Mouse (Mus musculus) cerebellum, adult 11 months (tissue): ENCODE data around the gene Plcb2.

Source experiments
- DNase-seq: peaks from one replicate; pipeline ENCODE4 v3.0.0; 2022

The Plcb2 gene

DNA sequence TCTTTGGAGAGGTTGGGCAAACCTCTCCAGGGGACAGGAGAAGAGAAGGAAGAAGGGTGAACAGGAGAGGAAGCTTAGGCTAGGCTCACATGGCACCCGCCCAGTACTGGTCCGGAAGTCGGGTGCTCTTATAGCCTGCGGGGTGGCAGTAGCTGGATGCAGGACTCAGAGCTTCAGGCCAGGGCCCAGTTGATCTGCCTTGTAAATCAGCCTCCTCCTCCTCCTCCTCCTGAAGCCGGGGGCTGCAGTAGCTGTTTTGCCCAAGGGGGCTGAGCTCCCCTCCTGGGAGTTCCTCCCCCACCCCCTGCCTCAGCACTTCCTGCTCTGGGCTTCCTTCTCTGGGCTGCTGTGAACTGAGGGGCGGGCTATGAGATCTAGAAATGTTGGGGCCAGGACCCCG, at the start of gene Plcb2:
TSS of gene Plcb2 (minus strand) at position 102 of the 400 bp plus-strand sequence.
- no peak for DNase-seq

DNA sequence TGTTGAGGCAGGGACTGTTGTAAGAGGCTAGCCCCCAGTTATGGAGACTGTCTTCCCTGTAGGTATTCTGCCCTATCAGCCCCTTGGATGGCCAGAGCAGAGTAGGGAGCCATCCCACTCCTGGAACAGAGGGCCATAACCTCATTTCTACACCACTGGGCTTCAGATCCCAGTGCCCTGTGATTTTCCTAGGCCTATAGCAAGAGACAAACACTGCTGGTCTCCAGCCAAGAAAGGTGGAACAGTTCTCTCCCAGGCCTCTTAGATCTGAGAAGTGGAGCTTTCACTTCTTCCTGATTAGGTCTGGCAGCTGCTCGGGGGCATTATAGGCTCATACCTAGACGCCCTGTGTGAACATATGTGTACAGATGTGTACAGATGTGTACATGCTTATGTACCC, 48.1 kb upstream of the Plcb2 start:
- DNase-seq = peak; percentile 39

DNA sequence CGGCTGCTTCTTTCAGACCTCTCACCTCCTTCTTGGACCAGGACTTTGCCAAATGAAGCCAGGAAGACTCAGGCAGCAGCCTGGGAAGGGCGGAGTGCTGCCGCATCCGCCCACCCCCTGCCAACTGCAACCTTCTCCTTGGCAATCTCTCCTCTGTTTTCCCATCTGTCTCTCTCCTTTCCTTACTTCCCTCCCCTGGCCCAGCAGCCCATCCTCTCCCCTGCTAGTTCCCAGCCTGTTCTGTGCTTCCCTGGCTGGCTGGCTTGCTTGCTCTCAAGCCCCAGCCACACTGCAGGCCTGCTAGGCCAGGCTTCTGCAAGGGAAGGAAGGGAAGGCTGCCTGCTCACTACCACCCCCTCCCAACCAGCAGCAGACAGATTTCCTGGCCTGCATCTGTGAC, 47.6 kb upstream of the Plcb2 start:
- peak; percentile 70 for DNase-seq

DNA sequence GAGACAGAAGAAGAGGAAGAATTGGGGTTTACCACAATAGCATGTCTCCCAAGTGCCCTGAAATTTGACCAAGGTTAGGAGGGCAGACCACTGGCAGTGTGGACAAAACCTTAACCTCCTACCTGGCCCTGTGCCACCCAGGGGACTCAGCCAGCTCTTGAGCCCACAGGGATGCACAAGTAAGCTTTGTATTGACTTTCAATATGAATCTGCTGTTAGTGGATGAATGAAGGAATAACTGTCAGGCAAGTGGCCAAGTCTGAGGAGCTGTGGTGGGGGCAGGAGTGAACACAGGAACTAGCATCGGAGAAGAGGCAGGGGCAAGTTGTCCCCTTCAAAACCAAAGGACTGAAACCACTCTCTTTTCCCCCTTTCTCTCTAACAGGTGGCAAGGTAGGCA, 47.2 kb upstream of the Plcb2 start:
- DNase-seq = peak; percentile 50

DNA sequence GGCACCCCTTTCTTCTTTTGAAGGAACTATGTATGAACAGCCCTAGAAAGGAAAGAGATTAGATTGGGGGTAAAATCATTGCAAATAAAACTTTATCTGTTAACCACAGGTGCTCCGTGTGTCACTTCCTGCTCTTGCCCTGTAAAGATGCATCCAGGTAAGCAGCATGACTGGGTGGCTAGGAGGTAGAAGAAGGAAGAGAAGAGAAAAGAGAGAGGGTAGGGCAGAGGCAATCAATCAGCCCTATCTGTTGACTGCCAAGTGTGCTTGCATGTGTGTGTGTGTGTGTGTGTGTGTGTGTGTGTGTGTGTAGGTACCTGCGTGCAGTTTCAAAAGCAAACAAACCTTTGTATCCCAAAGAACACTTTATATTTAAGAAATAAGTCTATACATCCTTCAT, 46.3 kb upstream of the Plcb2 start:
- DNase-seq = no peak

DNA sequence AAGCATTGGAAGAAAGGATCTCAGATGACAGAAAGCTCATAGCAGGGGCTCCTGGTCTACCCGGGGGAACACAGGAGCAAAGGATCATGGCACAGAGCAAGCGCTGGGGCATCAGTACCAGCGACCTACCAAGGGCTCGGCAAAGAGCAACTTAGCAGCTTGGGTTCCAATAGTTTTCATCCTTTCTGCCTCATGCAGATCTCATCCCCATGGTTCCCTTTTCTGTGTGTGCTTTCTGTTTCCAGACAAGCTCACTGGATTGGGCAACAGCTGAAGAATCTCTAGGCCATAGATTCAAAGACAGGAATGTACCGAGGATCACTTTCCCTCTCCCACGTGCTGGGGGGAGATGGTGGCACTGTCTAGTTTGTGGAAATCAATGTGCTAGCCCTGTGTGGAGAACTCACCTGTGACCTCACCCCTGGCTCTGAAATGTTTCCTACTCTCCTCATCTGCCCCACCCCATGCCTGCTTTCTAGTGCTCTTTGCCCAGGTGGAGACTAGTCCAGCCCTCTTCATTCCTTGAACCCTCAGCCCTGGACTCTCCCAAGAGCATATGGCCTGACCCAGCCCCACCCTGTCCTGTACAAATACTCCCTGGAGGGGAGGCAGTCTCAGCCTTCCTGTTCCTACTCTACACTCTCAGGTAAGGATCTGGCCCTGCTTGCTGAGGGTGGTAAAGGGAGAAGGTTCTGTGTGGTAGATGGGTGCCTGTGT, 44.1 kb upstream of the Plcb2 start, which contains the start of gene Phgr1:
TSS of gene Phgr1 (plus strand) at position 612 of the 717 bp plus-strand sequence.
- DNase-seq = no peak

DNA sequence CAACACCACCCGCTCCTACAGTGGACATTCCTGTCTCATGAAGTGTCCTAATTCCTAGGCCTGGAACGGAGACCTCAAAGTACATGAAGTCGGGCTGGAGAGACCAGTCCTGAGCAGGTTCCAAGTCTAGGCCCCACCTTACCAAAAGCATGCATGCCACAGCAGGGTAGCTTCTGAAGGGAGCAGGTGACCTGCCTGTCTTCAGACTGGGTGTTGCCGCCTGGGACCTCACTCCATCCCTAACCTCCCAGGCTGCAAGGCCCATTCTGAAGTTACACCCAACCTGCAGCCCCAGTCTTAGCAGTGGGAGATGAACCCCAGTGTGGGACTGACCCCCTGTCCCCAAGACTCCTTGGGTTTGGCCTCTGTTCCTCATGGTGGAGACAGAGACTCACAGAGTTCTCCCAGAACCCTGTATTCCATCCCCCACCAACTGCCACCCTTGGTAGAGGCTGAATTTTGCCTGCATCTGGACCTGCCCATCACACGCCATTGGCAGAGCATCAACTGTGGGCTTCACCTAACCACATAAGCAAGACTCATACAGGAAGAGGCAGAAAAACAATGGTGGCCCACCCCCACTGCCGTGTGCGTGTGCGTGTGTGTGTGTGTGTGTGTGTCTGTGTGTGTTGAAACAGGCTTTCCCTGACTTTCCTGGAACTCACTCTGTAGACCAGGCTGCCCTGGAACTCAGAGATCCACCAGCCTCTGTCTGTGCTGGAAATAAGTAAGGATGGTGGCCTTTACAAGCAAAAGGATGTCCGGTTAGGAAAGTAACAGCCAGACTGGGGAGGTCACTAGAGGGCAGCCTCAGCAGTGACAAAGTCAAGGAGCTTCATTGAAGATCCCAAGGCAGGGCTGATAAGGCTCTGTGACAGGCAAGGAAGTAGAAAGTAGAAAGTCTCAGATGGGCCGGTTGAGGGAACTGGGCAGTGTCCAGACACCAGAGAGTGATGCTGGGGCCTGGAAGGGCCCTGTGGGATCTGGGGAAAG, 38.1 kb upstream of the Plcb2 start:
- DNase-seq = no peak

DNA sequence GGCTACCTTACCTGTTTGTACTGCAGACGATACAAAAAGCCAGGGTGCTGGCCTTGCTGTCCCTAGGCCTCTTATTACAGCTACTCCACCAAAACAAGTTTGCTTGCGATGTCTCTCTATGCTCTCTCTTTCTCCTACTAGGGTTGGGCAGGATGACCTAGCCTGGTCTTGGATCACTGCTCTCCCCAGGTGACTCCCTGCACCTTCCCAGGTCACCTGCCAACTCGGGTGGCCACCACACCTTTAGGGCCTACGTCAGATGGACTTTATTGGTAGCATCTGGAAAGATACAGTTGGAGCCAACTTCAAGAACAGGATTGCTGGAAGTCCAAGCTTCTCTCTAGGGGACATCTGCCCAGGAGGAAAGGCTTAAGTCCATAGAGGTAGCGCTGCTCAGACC, 36.6 kb upstream of the Plcb2 start:
- no peak for DNase-seq

DNA sequence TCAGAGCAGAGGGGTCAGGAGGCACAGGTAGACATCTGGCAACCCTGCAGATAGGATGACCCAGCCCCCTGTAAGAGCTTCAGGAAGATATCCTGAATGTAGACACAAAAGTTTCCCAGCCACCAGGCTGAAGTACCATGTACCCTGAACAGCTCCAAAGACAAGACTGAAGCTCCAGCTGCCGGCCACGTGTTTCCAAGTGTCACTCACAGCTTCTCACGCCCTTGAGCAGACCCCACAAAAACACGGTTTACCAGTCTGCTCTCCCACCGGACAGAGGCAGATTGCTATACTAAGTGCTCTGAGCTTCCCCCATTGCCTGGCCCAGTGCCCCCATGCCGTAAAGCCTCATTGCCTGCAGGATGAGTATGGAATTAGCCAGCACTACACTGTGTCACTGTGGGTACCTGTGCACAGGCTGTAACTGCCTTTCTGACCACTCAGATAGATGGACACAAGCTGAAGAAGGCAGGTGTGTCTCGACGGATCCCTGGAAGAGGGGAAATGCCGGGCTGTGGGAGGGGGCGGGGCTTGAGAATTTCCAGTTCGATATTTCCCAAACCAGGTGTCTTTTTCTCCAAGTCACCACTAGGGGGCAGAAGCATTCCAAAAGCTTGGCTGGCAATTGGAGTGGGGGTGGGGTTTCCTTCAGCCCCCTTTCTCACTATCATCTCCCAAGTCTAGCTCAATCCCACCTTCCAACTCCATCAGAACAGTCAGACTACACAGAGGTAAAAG, 36.0 kb upstream of the Plcb2 start:
- peak; percentile 65 for DNase-seq

DNA sequence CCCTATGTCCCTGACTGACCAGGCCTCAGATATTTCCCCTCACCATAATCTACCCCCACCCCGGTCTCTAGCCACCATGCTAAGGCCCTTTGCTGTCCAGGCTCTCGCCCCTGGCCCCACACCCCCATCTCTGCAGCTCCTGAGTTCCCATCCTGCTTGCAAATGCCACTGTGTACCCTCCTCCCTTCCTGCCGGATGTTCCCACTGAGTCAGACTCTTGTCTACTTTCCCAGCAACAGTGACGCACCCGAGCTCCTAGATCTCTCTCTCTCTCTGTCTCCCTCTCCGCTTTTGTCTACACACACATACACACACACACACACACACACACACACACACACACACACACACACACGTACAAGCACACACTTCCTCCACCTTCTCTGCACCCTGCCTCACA, 35.2 kb upstream of the Plcb2 start:
- no peak for DNase-seq

DNA sequence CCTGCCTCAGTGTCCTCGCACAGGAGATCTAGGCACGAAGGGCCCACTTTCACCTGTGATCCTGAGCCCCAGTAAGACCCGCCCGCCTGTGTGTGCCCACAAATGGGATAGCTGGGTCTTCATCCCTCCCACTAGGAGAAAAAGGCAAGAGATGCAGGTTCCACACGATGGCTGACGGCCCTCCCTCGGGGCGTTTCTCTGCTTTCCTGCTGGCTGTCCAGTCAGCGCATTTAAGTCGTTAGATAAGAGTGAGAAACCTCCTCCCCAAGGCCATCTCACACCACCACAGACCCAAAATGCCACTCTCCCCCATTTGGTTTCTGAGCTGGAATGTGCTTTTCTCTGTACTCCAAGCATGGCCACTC, 34.5 kb upstream of the Plcb2 start:
- DNase-seq = no peak

DNA sequence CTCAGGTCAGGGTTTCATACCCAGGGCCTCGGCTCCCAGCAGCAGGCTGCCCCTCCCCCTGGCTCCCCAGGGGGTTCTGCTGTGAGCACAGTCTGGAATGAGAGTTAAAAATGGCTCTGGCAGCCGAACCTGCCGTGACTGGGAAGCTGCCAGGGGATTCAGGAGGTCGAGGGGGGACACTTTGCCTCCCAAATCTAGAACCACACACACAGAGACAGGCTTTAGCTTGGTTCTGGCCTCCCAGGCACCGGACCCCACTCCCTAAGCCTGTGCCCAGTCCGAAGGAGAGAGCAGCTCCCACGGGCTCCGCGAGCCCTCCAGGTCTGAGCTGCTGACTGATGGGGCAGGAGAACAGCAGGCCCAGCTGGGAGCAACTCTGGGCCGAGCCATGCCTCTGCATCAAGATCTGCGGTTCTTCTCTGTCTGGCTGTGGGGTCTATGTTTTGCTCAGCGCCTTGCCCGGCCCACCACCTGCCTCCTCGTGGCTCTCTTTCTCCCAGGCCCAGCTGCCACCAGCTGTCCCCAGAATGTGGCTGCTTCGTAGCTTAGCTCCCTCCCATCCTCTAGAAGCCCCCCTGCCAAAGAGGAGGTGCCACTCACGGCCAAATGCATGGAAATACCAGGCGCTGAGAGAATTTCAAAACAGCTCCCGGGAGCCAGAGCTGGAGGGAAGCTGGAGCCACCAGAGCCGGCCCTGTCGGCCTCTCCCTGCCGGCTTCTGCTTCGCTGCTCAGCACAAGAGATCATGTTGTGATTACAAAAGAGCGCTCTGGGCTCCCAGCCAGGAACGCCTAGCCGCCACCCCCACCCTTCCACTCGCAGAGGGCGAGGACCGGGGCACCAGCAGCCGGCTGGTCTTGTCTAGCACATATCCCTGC, 33.9 kb upstream of the Plcb2 start, which contains the start of gene Ccdc9b:
TSS of gene Ccdc9b (minus strand) at position 756 of the 878 bp plus-strand sequence.
- peak; percentile 89 for DNase-seq

DNA sequence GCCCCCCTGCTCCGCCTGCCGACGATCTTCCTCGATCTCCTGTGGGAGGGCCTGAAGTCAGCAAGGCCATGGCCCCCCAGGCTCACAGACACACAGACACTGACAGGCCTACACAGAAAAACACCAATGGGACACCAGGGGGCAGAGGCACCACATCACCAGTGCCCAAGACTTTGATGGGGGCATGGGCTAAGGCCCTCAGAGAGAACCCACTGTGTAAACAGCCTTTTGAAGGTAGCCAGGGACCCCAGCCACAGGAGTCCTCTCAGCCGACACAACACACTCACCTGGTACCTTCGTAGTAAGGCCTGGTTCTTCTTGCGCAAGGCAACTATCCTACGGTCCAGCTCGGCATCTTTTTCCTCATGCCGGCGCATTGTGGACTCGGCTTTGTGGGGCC, 33.1 kb upstream of the Plcb2 start:
- DNase-seq = no peak

DNA sequence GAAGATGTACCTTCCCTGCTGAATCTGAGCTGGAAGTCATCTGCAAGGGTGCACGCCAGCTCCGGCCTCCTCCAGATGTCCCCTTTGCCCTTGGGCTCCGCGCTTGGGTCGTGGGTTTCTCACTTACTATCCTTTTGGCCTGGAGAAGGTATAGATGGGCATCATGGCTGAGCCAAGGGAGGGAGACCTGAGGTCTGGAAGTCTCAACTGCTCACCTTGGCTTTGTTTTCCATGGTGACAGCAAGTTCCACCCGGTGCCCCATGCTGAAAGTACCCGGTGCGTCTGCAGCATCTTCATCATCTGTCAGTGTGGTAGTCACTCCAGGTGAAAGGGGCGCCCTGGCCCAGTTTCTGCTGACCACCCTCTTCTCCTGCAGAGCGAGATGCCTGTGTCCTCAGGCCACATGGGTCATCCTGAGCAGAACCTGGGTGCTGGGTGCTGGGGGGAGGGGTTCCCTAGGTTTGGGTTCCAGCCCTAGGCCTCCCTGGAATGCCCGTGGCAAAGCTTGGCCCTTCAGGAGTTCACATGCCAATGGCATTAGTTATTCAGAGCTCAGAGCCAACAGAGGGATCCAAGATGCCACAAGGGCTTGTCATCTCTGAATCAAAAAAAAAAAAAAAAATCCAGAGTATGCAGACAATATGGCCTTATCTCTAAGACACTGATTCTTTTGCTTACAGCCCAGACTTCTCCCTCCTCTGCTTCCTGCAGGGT, 32.2 kb upstream of the Plcb2 start:
- DNase-seq = no peak

DNA sequence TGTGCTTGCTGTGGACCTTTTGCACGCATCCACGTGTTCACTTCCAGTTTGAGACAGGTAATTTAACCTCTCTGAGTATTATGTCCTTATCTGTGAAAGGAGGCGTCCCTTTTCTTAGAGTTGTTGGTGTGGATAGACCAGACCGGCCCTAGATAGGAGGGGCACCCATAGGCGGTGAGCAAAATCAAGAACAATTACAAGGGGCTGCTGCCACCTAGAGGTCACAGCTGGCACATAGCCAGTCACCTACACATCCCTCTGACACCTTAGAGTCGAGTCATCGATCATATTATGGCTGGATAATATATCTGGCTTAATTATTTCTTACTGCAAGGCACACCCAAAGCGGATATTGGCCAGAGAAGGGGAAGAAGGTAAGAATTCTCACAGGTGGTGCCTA, 31.6 kb upstream of the Plcb2 start:
- DNase-seq = no peak

DNA sequence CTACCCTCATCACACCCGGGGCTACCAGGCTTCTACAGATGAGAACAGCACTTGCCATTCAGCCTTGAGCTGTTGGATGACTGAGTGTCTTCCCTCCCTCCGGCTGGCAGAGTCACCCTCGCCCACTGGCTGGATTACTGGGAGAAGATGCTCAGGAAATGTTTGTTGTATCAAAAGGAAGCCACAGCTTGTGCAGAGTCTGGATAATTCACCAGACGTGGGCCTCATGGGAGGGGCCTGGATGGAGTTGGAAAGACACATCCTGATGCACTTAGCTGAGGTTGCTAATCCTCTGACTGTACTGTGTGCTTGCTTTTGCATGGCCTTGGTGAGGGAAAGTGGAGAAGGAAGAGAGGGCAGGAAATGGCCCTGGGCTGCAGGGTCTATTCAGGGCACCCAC, 27.9 kb upstream of the Plcb2 start:
- DNase-seq = no peak

DNA sequence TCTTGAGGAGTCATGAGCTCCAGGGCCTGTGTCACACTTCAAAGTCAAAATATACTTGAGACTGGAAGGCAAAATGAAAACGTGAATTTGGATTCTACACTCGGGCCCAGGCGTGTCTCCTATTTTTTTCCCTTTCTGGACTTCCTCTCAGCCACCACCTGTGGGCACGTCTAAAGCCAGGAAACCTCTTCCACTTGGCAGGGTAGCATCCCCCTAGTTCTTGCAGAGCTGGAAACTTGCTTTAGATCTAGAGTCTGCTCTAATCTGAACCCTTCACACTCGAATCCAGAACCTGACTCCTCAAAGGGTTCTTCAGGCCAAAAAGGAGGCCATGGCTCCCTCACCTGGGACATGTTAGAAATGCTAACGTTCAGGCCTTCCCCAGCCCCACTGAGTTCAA, 27.2 kb upstream of the Plcb2 start:
- peak; percentile 2 for DNase-seq

DNA sequence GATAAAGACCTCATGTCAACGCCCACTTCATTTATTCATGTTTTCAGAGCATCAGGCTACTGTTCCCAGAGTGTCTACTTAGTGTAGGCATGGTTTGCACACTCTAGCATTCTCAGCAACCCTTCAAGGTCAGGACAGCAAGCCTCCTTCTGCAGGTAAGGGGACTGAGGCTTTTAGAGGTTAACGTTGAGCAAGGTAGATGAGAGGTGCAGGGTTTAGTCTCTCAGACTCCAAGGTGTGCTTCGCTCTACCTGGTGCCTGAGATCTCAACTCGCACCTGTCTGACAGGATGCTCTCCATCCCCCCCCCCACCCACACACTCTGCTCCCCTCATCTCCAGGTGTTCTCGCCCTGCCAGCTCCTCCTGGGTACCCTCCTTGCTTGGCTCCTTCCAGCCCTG, 25.9 kb upstream of the Plcb2 start:
- DNase-seq = no peak

DNA sequence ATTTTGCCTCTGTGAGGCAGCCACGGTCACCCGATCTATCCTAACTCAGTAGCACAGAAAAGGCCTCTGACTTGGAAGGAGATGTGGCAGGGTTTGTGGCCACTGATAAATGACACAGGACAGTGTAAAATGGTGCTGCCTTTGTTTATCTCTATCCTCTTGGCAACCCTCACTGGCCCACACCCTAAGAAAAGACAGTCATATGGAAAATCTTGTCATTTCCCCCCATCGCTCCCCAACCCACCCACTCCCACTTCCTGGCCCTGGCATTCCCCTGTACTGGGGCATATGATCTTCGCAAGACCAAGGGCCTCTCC, 24.5 kb upstream of the Plcb2 start:
- no peak for DNase-seq

DNA sequence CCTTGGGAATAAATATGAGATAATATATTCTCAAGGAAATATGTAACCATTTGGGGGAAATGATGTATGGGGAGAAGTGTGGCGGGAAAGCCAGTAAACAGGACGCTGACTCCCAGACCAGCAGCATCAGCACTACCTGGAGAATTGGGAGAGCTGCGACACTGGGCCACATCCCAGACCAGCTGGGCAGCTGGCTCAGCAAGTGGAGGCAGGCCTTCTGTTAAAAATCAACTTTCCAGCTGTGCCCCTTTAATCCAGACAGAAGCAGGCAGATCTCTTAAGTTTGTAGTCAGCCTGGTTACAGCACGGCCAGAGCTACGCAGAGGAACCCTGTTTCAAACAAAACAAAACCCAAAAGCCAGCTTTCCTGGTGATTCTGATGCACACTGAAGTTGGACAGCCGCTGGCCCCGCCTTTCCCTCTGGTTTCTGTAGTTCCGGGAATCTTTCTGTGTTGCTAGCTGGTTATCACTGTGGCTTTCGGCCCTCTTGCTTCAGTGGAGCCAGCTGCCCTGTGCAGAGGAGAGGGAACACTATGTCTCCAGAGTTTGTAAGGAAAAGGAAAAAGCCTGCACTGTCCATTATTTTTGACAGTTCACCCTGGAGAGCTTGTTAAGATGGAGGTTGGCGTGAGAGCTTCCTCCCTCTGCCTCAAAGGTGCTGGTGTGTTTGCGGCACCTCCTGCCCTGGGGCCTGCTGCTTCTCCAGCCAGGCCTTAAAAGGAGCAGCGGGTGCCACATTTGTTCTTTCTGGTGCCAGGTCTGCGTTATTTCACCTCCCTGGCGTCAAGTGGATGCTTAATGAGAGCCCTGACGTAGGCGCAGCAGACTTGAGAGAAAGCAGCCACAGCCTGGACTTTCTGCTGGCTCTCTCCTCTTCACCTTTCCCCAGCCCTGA, 23.9 kb upstream of the Plcb2 start:
- DNase-seq = peak; percentile 3

DNA sequence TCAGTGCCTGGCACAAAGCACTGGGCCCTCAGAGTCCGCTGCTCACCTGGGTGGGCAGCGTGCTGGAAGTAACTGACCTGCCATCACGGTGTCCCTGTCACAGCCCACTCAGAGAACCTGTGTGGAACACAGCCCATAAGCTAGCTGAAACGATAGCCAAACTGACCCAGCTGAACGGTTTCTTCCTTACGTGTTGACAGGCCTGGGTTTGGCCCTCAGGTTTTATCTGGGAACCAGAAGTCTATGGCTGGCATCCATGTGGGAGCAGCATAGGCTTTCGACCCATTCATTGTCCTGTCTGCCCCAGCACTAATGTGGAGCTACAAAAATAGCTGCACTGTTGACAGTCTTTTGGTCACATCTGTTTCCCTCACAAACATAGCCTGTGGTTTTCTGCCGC, 22.2 kb upstream of the Plcb2 start:
- DNase-seq = peak; percentile 4
